In the genomic region with DNA sequence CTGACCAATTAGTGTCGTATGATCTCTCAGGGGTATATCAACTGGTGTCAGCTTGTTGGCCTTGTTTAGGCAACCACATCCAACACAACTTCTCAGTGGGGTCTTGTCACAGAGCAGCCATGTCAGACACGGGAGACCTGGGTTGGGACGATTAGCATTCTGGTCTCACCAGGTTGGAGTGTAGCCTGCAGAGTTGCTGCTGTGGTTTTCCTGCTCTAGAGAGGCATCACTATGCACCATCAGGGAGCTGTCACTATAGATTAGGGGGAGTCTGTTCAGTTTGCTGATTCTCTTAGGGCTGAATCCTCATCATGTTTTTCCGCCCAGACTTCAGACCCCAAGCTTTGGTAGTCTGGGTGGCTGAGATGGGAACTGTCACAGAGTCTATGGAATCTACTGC, we compare ENCODE assay signal across 14 mouse cellular contexts.
"Had no signal": no experiment of that assay in that cellular context is flagged by ENCODE, and none has a peak within 500 bp of the region (broad histone marks: within the 10 kb centered on the region; RNA-seq: fewer than 3 reads in every experiment).

No protein-coding gene starts in this region.

- H3K27ac ChIP-seq: limb, embryonic 10.5 days; limb, embryonic 13.5 days; liver, embryonic 15.5 days had no signal

- H3K36me3 ChIP-seq: limb, embryonic 10.5 days; limb, embryonic 13.5 days; liver, embryonic 15.5 days had no signal

- H3K27me3 ChIP-seq: limb, embryonic 13.5 days; liver, embryonic 15.5 days had no signal

- H3K4me3 ChIP-seq: limb, embryonic 10.5 days; limb, embryonic 13.5 days; liver, embryonic 15.5 days had no signal

- ATAC-seq: inflammation-experienced regulatory T-cells, adult 6 months had no signal

- DNase-seq: kidney, adult 18-20 months; kidney, postnatal 14 days; kidney, postnatal 4 days; layer of hippocampus, adult 9-11 months; layer of hippocampus, postnatal 36 days; lung, adult 2 months; lung, postnatal 14 days; lung, postnatal 4 days; midbrain, embryonic 14.5 days; thymus, postnatal 25 days had no signal
